Mouse (Mus musculus) layer of hippocampus, adult 2 months (tissue): Measurements from ENCODE around the gene Defb9. TPM values are rescaled to one million over a fixed set of nuclear protein-coding genes. Genes with fewer than 3 reads are reported as not detected.
"Not testable (repeated sequence)": the region's sequence is repeated elsewhere in the genome, so short reads cannot be mapped to it uniquely, and the experiment has no call there.

ENCODE experiments used
- DNase-seq, 2 experiments: peaks; one replicate each; pipeline ENCODE4 v3.0.0; 2022; ENCODE audit warnings: low spot score in 2 of 2
- H3K27ac ChIP-seq: fragments of 200-600 bp; 2 replicates; pipeline ENCODE4 v1.8.1; 2022
- H3K4me3 ChIP-seq: fragments of 200-600 bp; 2 replicates; pipeline ENCODE4 v1.8.1; 2022; ENCODE audit warnings: mild to moderate bottlenecking
- CTCF ChIP-seq: fragments of 200-600 bp; conservative IDR thresholded peaks from 2 replicates; pipeline ENCODE4 v1.8.1; 2022; ENCODE audit warnings: antibody characterized with exemption, mild to moderate bottlenecking, moderate library complexity
- long read RNA-seq, 2 experiments: library from polyadenylated mRNA; stranded (forward); transcript quantifications; one replicate each; pipeline ENCODE4 v2.0.0; 2021; ENCODE audit warnings: borderline mapping rate in 2 of 2
- total RNA-seq, 2 experiments: library from RNA; stranded (reverse); gene quantifications; 2 replicates each; pipeline ENCODE4 v1.2.3; 2021

Defb9 gene
- total RNA-seq: not detected
- long read RNA-seq, experiment 1: 0 reads
- long read RNA-seq, experiment 2: 0 reads

GRCm38 (mm10) chr8:21885321-21885720 lies at the start of gene Defb9:
Gene Defb9, minus strand, starts transcription at chr8:21885421.
- not testable (repeated sequence) for H3K4me3 ChIP-seq, H3K27ac ChIP-seq, DNase-seq

GRCm38 (mm10) chr8:21932610-21933009 lies 47.4 kb upstream of the Defb9 start, which contains the start of gene Defb15:
Gene Defb15, minus strand, starts transcription at chr8:21932710.
- no peak for DNase-seq
- no peak for TF ChIP-seq CTCF
- Histone ChIP-seq H3K27ac (no peak within 1 kb of the TSS), H3K4me3 (no peak within 1 kb of the TSS)

- DNase-seq, H3K27ac ChIP-seq, H3K4me3 ChIP-seq: not testable (repeated sequence)
These were observed 45.5 kb upstream of the Defb9 start for GRCm38 (mm10) chr8:21930754-21931153.

- no peak for TF ChIP-seq CTCF
- Histone ChIP-seq H3K27ac (no peak overlapping the region), H3K4me3 (no peak overlapping the region)
- peak; percentile 12 to 25 for DNase-seq
These were observed 30.4 kb upstream of the Defb9 start for GRCm38 (mm10) chr8:21915625-21916024.

GRCm38 (mm10) chr8:21912554-21912953 lies 27.3 kb upstream of the Defb9 start:
- no peak for DNase-seq
- Histone ChIP-seq H3K4me3 (no peak overlapping the region), H3K27ac (no peak overlapping the region)
- no peak for TF ChIP-seq CTCF

GRCm38 (mm10) chr8:21911931-21912330 lies 26.7 kb upstream of the Defb9 start:
- Histone ChIP-seq H3K4me3 (no peak overlapping the region), H3K27ac (no peak overlapping the region)
- no peak for DNase-seq
- TF ChIP-seq CTCF: no peak

GRCm38 (mm10) chr8:21906290-21906689 lies 21.1 kb upstream of the Defb9 start, which contains the start of gene Defb11:
Gene Defb11, minus strand, starts transcription at chr8:21906412.
- DNase-seq: not testable (repeated sequence)

GRCm38 (mm10) chr8:21858586-21858985 lies 26.6 kb downstream of the Defb9 start, which contains the start of gene Defb10:
Gene Defb10, plus strand, starts transcription at chr8:21858901.
- not testable (repeated sequence) for DNase-seq, H3K4me3 ChIP-seq, H3K27ac ChIP-seq

More at GRCm38 (mm10) chr8:21906290-21906689, 21.1 kb upstream of the Defb9 start, which contains the start of gene Defb11:
- H3K4me3 ChIP-seq, H3K27ac ChIP-seq: not testable (repeated sequence)

Other genes starting within 250 kb of the Defb9 start
- not detected for gene Defa17, start 229.6 kb downstream of the Defb9 start, total RNA-seq
- not detected for gene Defa34, start 219.6 kb downstream of the Defb9 start, total RNA-seq
- not detected for gene AY761184, start 181.8 kb downstream of the Defb9 start, total RNA-seq
- gene Defa24, start 150.9 kb downstream of the Defb9 start, total RNA-seq: not detected
- gene Defb50, start 61.9 kb downstream of the Defb9 start, total RNA-seq: not detected
- not detected for gene Defb2, start 45.5 kb downstream of the Defb9 start, total RNA-seq
- gene Defb10, start 26.5 kb downstream of the Defb9 start, total RNA-seq: not detected
- gene Defb11, start 21.0 kb upstream of the Defb9 start, total RNA-seq: not detected
- not detected for gene Defb15, start 47.3 kb upstream of the Defb9 start, total RNA-seq
- gene Defb35, start 52.9 kb upstream of the Defb9 start, total RNA-seq: not detected
- not detected for gene Defb13, start 61.3 kb upstream of the Defb9 start, total RNA-seq
- not detected for gene Fam90a1a, start 73.3 kb upstream of the Defb9 start, total RNA-seq
- gene Ccdc70, start 84.4 kb upstream of the Defb9 start, total RNA-seq: not detected
- 1 to 10 TPM; 2.3 to 2.4 TPM for gene Atp7b, start 174.9 kb upstream of the Defb9 start, total RNA-seq
- gene Alg11, start 175.3 kb upstream of the Defb9 start, total RNA-seq: 10 to 100 TPM; 34.7 to 42.0 TPM
- gene Nek5, start 239.6 kb upstream of the Defb9 start, total RNA-seq: under 1 TPM in 1 of 2 experiments, not detected in 1; 0.61 TPM